Mouse (Mus musculus) thymus, adult 2 months (tissue): ENCODE measurements around the gene Cacng2. TPM values are rescaled to one million over a fixed set of nuclear protein-coding genes. Genes with fewer than 3 reads are reported as not detected.

Experiments
- DNase-seq: peaks from one replicate; pipeline ENCODE4 v3.0.0; 2021
- H3K27ac ChIP-seq: fragments of 200-500 bp; 2 replicates; pipeline ENCODE4 v1.5.1; 2012; ENCODE audit warnings: low read length, control low read depth; ENCODE audit not compliant: control insufficient read depth, insufficient read depth
- H3K27me3 ChIP-seq: fragments of 200-500 bp; 2 replicates; pipeline ENCODE4 v1.6.1; 2012; ENCODE audit warnings: mild to moderate bottlenecking, low read length, moderate library complexity, mixed read lengths; ENCODE audit not compliant: control insufficient read depth, insufficient read depth
- H3K36me3 ChIP-seq: fragments of 200-500 bp; 2 replicates; pipeline ENCODE4 v1.6.1; 2012; ENCODE audit warnings: mild to moderate bottlenecking, low read length, moderate library complexity; ENCODE audit not compliant: control insufficient read depth, insufficient read depth
- H3K4me1 ChIP-seq: fragments of 200-500 bp; replicated peaks from 2 replicates; pipeline ENCODE4 v1.6.1; 2012; ENCODE audit warnings: low read length; ENCODE audit not compliant: control insufficient read depth, insufficient read depth
- H3K4me3 ChIP-seq: fragments of 200-500 bp; 2 replicates; pipeline ENCODE4 v1.5.1; 2012; ENCODE audit warnings: mild to moderate bottlenecking, low read length, control low read depth, moderate library complexity; ENCODE audit not compliant: control insufficient read depth, insufficient read depth
- CTCF ChIP-seq: fragments of 200-500 bp; IDR thresholded peaks from 2 replicates; pipeline ENCODE4 v1.5.1; 2012; ENCODE audit warnings: mild to moderate bottlenecking, control low read depth, low read length, moderate library complexity, borderline replicate concordance; ENCODE audit not compliant: control insufficient read depth, poor library complexity, insufficient read depth; ENCODE audit errors: extremely low read depth
- POLR2A ChIP-seq: fragments of 200-500 bp; IDR thresholded peaks from 2 replicates; pipeline ENCODE4 v1.6.1; 2012; ENCODE audit warnings: mild to moderate bottlenecking, low read length, control low read depth, moderate library complexity; ENCODE audit not compliant: control insufficient read depth, poor library complexity, insufficient read depth; ENCODE audit errors: extremely low read depth
- whole genome bisulfite sequencing: fragments of 180-500 bp; shearing (Covaris S2); methylation state at CpG from one replicate; pipeline ENCODE4 v1.1.7; 2018; 5-methylcytosine and 5-hydroxymethylcytosine counted together
- polyA plus RNA-seq: library from polyadenylated mRNA; depleted of rRNA; stranded (reverse); fragments of >200 nt; gene quantifications from 2 replicates; pipeline ENCODE4 v1.2.3, GENCODE M21; 2012

The Cacng2 gene
- polyA plus RNA-seq, 1 experiment, result not detected

GRCm38 (mm10) chr15:77979427-77979865 lies 140.4 kb downstream of the Cacng2 start:
- no peaks in the 10 kb centered on the region for H3K27me3 ChIP-seq
- no peak for TF ChIP-seq CTCF
- no peak for TF ChIP-seq POLR2A
- H3K36me3 ChIP-seq, result no peaks in the 10 kb centered on the region
- no peak overlapping the region for H3K4me3 ChIP-seq
- no peak overlapping the region for H3K27ac ChIP-seq
- 66% methylated on average over 10 of the region's 10 CpGs for WGBS
- no peak for DNase-seq
- H3K4me1 ChIP-seq, result no peaks in the 10 kb centered on the region

GRCm38 (mm10) chr15:77977663-77978062 lies 142.2 kb downstream of the Cacng2 start:
- Histone ChIP-seq H3K27me3 (no peaks in the 10 kb centered on the region), H3K36me3 (no peaks in the 10 kb centered on the region), H3K4me1 (no peaks in the 10 kb centered on the region), H3K4me3 (no peak overlapping the region), H3K27ac (no peak overlapping the region)
- TF ChIP-seq CTCF, result no peak
- TF ChIP-seq POLR2A, result no peak
- no peak for DNase-seq
- 83% methylated on average over 3 of the region's 3 CpGs for WGBS

- 68% methylated on average over 6 of the region's 6 CpGs for WGBS
- Histone ChIP-seq H3K27ac (no peak overlapping the region), H3K27me3 (no peaks in the 10 kb centered on the region), H3K4me1 (peaks cover 7% of the 10 kb centered on the region), H3K36me3 (no peaks in the 10 kb centered on the region), H3K4me3 (no peak overlapping the region)
- DNase-seq, result no peak
- TF ChIP-seq POLR2A, result no peak
Observed at GRCm38 (mm10) chr15:77974165-77974841, 145.5 kb downstream of the Cacng2 start.

DNA sequence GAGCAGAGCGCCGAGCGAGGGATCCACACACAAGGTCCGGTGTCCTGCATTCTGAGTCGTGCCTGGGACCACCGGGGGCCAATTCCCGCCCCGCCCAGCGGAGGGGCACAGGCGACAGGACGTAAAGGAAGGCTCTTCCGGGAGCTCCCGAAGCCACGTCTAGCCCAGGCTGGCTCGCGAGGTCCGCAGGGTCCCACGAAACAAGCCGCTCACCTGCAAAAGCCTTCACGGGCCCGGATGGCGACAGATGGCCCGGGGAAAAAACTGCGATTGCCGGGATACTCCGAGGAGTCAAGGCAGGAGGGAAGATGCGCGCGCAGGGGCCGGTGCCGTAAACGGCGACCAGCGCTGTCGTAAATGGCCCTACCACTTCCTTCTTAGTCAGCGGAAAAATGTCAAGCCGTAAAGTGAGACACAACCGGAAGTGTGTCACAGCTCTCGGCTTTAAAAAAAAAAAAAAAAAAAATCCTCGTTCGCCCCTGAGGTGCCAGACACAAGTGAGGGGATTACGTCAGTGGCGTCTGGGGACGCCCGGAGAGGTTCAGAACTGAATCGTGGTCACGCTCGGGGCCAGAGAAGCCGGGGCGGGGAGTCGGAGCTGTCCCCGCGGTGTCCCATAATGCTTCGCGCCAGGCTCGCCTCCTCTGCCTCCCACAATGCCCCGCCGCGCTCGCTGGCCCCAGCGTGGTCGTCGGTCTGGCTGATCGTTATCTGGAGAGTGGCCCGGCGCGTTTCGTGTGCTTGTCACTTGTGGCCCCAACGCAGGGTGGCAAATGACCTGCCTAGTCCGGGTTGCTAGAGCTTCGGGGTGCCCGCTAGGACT lies 149.1 kb downstream of the Cacng2 start, which contains the start of gene Eif3d:
Gene Eif3d, minus strand, starts transcription at position 344 of the 823 bp plus-strand sequence.
- WGBS, result under 1% methylated on average over 72 of the region's 72 CpGs
- Histone ChIP-seq H3K4me3 (peak within 1 kb of the TSS; percentile 86), H3K27ac (peak within 1 kb of the TSS; percentile 94), H3K36me3 (peaks cover 26% of the 10 kb centered on the region), H3K27me3 (no peaks in the 10 kb centered on the region), H3K4me1 (peaks cover 9% of the 10 kb centered on the region)
- peak; percentile 96 for DNase-seq
- TF ChIP-seq CTCF (no peak), POLR2A (0 out of 2 replicates have a peak, but pooled peaks have one; percentile 19)

GRCm38 (mm10) chr15:77969940-77970469 lies 149.8 kb downstream of the Cacng2 start:
- H3K4me3 ChIP-seq, result peak overlapping the region; percentile 86
- H3K36me3 ChIP-seq, result peaks cover 33% of the 10 kb centered on the region
- H3K4me1 ChIP-seq, result peaks cover 9% of the 10 kb centered on the region
- no peaks in the 10 kb centered on the region for H3K27me3 ChIP-seq
- no peak for DNase-seq
- WGBS, result under 1% methylated on average over 15 of the region's 15 CpGs
- TF ChIP-seq CTCF (no peak), POLR2A (no peak)
- H3K27ac ChIP-seq, result no peak overlapping the region

- no peak for DNase-seq
- H3K4me3 ChIP-seq, result no peak overlapping the region
- TF ChIP-seq CTCF (no peak), POLR2A (no peak)
- H3K27me3 ChIP-seq, result no peaks in the 10 kb centered on the region
- no peak overlapping the region for H3K27ac ChIP-seq
- peaks cover 82% of the 10 kb centered on the region for H3K36me3 ChIP-seq
- peaks cover 9% of the 10 kb centered on the region for H3K4me1 ChIP-seq
- WGBS, result 85% methylated on average over 9 of the region's 9 CpGs
Observed at GRCm38 (mm10) chr15:77965117-77965528, 154.7 kb downstream of the Cacng2 start.
